Mouse (Mus musculus): ENCODE measurements around the gene Sec22a.

Gene Sec22a

GRCm38 (mm10) chr16:35363150-35364062 is at the start of gene Sec22a:
Gene Sec22a (minus strand): TSS chr16:35363918.
- DNase-seq (ENCODE audit: low spot score) = peak; percentile 94

- no peak for DNase-seq (ENCODE audit: low spot score)
Observed at GRCm38 (mm10) chr16:35406706-35407105, 43.0 kb upstream of the Sec22a start.

GRCm38 (mm10) chr16:35406166-35406565 is 42.4 kb upstream of the Sec22a start:
- no peak for DNase-seq (ENCODE audit: low spot score)

- DNase-seq (ENCODE audit: low spot score) = no peak
Observed at GRCm38 (mm10) chr16:35405348-35406080, 41.8 kb upstream of the Sec22a start.

GRCm38 (mm10) chr16:35404864-35405263 is 41.1 kb upstream of the Sec22a start:
- DNase-seq (ENCODE audit: low spot score) = no peak

- DNase-seq (ENCODE audit: low spot score) = no peak
Observed at GRCm38 (mm10) chr16:35403891-35404290, 40.2 kb upstream of the Sec22a start.

GRCm38 (mm10) chr16:35403356-35403755 is 39.6 kb upstream of the Sec22a start:
- no peak for DNase-seq (ENCODE audit: low spot score)

GRCm38 (mm10) chr16:35392813-35393212 is 29.1 kb upstream of the Sec22a start:
- no peak for DNase-seq (ENCODE audit: low spot score)

- DNase-seq (ENCODE audit: low spot score) = no peak
Observed at GRCm38 (mm10) chr16:35385654-35386053, 21.9 kb upstream of the Sec22a start.

- no peak for DNase-seq (ENCODE audit: low spot score)
Observed at GRCm38 (mm10) chr16:35380048-35380447, 16.3 kb upstream of the Sec22a start.

- DNase-seq (ENCODE audit: low spot score) = peak; percentile 20
Observed at GRCm38 (mm10) chr16:35379344-35379743, 15.6 kb upstream of the Sec22a start.

- DNase-seq (ENCODE audit: low spot score) = no peak
Observed at GRCm38 (mm10) chr16:35364063-35364428, 328 bp upstream of the Sec22a start.

- no peak for DNase-seq (ENCODE audit: low spot score)
Observed at GRCm38 (mm10) chr16:35362221-35362620, 1.5 kb downstream of the Sec22a start.

GRCm38 (mm10) chr16:35360593-35360992 is 3.1 kb downstream of the Sec22a start:
- peak; percentile 20 for DNase-seq (ENCODE audit: low spot score)

GRCm38 (mm10) chr16:35357449-35357848 is 6.3 kb downstream of the Sec22a start:
- no peak for DNase-seq (ENCODE audit: low spot score)

GRCm38 (mm10) chr16:35330451-35330850 is 33.3 kb downstream of the Sec22a start:
- no peak for DNase-seq (ENCODE audit: low spot score)

- DNase-seq (ENCODE audit: low spot score) = no peak
Observed at GRCm38 (mm10) chr16:35319773-35320172, 43.9 kb downstream of the Sec22a start.

- no peak for DNase-seq (ENCODE audit: low spot score)
Observed at GRCm38 (mm10) chr16:35319335-35319734, 44.4 kb downstream of the Sec22a start.

- no peak for DNase-seq (ENCODE audit: low spot score)
Observed at GRCm38 (mm10) chr16:35318397-35318796, 45.3 kb downstream of the Sec22a start.

- no peak for DNase-seq (ENCODE audit: low spot score)
Observed at GRCm38 (mm10) chr16:35317460-35317859, 46.3 kb downstream of the Sec22a start.

GRCm38 (mm10) chr16:35316856-35317264 is 46.9 kb downstream of the Sec22a start:
- DNase-seq (ENCODE audit: low spot score) = no peak

GRCm38 (mm10) chr16:35315496-35315895 is 48.2 kb downstream of the Sec22a start:
- no peak for DNase-seq (ENCODE audit: low spot score)

- no peak for DNase-seq (ENCODE audit: low spot score)
Observed at GRCm38 (mm10) chr16:35311586-35311985, 52.1 kb downstream of the Sec22a start.
